Mouse (Mus musculus): Measurements from ENCODE around the gene Frrs1. TPM values are rescaled to one million over a fixed set of nuclear protein-coding genes. Genes with fewer than 3 reads are reported as not detected.

Gene Frrs1
- polyA plus RNA-seq, 1 experiment from 2014 or later: 9.4 TPM

GRCm38 (mm10) chr3:116848936-116849335, 10.3 kb upstream of the Frrs1 start:
- Histone ChIP-seq H3K36me3 (no peaks in the 10 kb centered on the region), H3K27ac (no peak overlapping the region), H3K9ac (replicated peaks) (no peak overlapping the region), H3K27me3 (no peaks in the 10 kb centered on the region), H3K4me3 (replicated peaks) (no peak overlapping the region), H3K4me1 (replicated peaks) (no peaks in the 10 kb centered on the region), H3K4me2 (no peak overlapping the region), H3K9me3 (no peaks in the 10 kb centered on the region)
- no peak for ATAC-seq (ENCODE audit: insufficient number of reproducible peaks, insufficient read depth, low FRiP score, low TSS enrichment, low read depth)
- WGBS: 85% methylated on average over 4 of the region's 4 CpGs

- no peak overlapping the region for H3K4me2 ChIP-seq
- H3K27ac ChIP-seq: no peak overlapping the region
- H3K36me3 ChIP-seq: no peaks in the 10 kb centered on the region
- no peak overlapping the region for H3K9ac ChIP-seq (replicated peaks)
- no peak for ATAC-seq (ENCODE audit: insufficient number of reproducible peaks, insufficient read depth, low FRiP score, low TSS enrichment, low read depth)
- no peaks in the 10 kb centered on the region for H3K4me1 ChIP-seq (replicated peaks)
- no peaks in the 10 kb centered on the region for H3K9me3 ChIP-seq
- no peak overlapping the region for H3K4me3 ChIP-seq (replicated peaks)
- 84% methylated on average over 1 of the region's 1 CpGs for WGBS
- no peaks in the 10 kb centered on the region for H3K27me3 ChIP-seq
Observed at GRCm38 (mm10) chr3:116850376-116850775, 8.9 kb upstream of the Frrs1 start.

GRCm38 (mm10) chr3:116852421-116852820, 6.8 kb upstream of the Frrs1 start:
- Histone ChIP-seq H3K27me3 (no peaks in the 10 kb centered on the region), H3K36me3 (no peaks in the 10 kb centered on the region), H3K9ac (replicated peaks) (no peak overlapping the region), H3K4me3 (replicated peaks) (no peak overlapping the region), H3K27ac (no peak overlapping the region), H3K4me1 (replicated peaks) (no peaks in the 10 kb centered on the region), H3K4me2 (no peak overlapping the region), H3K9me3 (no peaks in the 10 kb centered on the region)
- 90% methylated on average over 3 of the region's 3 CpGs for WGBS
- no peak for ATAC-seq (ENCODE audit: insufficient number of reproducible peaks, insufficient read depth, low FRiP score, low TSS enrichment, low read depth)

GRCm38 (mm10) chr3:116857611-116858010, 1.7 kb upstream of the Frrs1 start:
- WGBS: 69% methylated on average over 6 of the region's 6 CpGs
- Histone ChIP-seq H3K27ac (no peak overlapping the region), H3K4me3 (replicated peaks) (no peak overlapping the region), H3K27me3 (no peaks in the 10 kb centered on the region), H3K4me1 (replicated peaks) (0 out of 2 replicates have a peak, but pooled peaks cover 5% of the 10 kb centered on the region), H3K9ac (replicated peaks) (no peak overlapping the region), H3K9me3 (no peaks in the 10 kb centered on the region), H3K4me2 (no peak overlapping the region), H3K36me3 (no peaks in the 10 kb centered on the region)
- no peak for ATAC-seq (ENCODE audit: insufficient number of reproducible peaks, insufficient read depth, low FRiP score, low TSS enrichment, low read depth)

GRCm38 (mm10) chr3:116859752-116860151, 488 bp downstream of the Frrs1 start:
- H3K4me2 ChIP-seq: no peak overlapping the region
- H3K36me3 ChIP-seq: no peaks in the 10 kb centered on the region
- no peak for ATAC-seq (ENCODE audit: insufficient number of reproducible peaks, insufficient read depth, low FRiP score, low TSS enrichment, low read depth)
- H3K27ac ChIP-seq: no peak overlapping the region
- H3K9me3 ChIP-seq: no peaks in the 10 kb centered on the region
- H3K4me3 ChIP-seq (replicated peaks): no peak overlapping the region
- no peak overlapping the region for H3K9ac ChIP-seq (replicated peaks)
- 84% methylated on average over 5 of the region's 5 CpGs for WGBS
- no peaks in the 10 kb centered on the region for H3K27me3 ChIP-seq
- H3K4me1 ChIP-seq (replicated peaks): 0 out of 2 replicates have a peak, but pooled peaks cover 5% of the 10 kb centered on the region

GRCm38 (mm10) chr3:116860333-116861222, 1.3 kb downstream of the Frrs1 start:
- Histone ChIP-seq H3K4me1 (replicated peaks) (0 out of 2 replicates have a peak, but pooled peaks cover 5% of the 10 kb centered on the region), H3K27ac (no peak overlapping the region), H3K27me3 (no peaks in the 10 kb centered on the region), H3K4me3 (replicated peaks) (peak overlapping the region; percentile 50), H3K9me3 (no peaks in the 10 kb centered on the region), H3K36me3 (no peaks in the 10 kb centered on the region), H3K9ac (replicated peaks) (no peak overlapping the region), H3K4me2 (peak overlapping the region; percentile 71)
- 70% methylated on average over 19 of the region's 19 CpGs for WGBS
- ATAC-seq (ENCODE audit: insufficient number of reproducible peaks, insufficient read depth, low FRiP score, low TSS enrichment, low read depth): no peak

- Histone ChIP-seq H3K4me1 (replicated peaks) (0 out of 2 replicates have a peak, but pooled peaks cover 5% of the 10 kb centered on the region), H3K9ac (replicated peaks) (peak overlapping the region; percentile 61; the same call in 1 of the 2 replicates), H3K4me2 (peak overlapping the region; percentile 71), H3K9me3 (no peaks in the 10 kb centered on the region), H3K27me3 (no peaks in the 10 kb centered on the region), H3K36me3 (no peaks in the 10 kb centered on the region), H3K27ac (no peak overlapping the region), H3K4me3 (replicated peaks) (peak overlapping the region; percentile 50)
- 14% methylated on average over 4 of the region's 4 CpGs for WGBS
- 0 out of 2 replicates have a peak, but pooled peaks have one; percentile 33 for ATAC-seq (ENCODE audit: insufficient number of reproducible peaks, insufficient read depth, low FRiP score, low TSS enrichment, low read depth)
Observed at GRCm38 (mm10) chr3:116861223-116861539, 1.9 kb downstream of the Frrs1 start.

- Histone ChIP-seq H3K27me3 (no peaks in the 10 kb centered on the region), H3K4me2 (peak overlapping the region; percentile 71), H3K36me3 (no peaks in the 10 kb centered on the region), H3K27ac (peak overlapping the region; percentile 62; the same call in 1 of the 2 replicates), H3K9ac (replicated peaks) (peak overlapping the region; percentile 61), H3K9me3 (no peaks in the 10 kb centered on the region), H3K4me3 (replicated peaks) (peak overlapping the region; percentile 50), H3K4me1 (replicated peaks) (0 out of 2 replicates have a peak, but pooled peaks cover 5% of the 10 kb centered on the region)
- peak; percentile 86; the same call in 1 of the 2 replicates for ATAC-seq (ENCODE audit: insufficient number of reproducible peaks, insufficient read depth, low FRiP score, low TSS enrichment, low read depth)
- WGBS: 3% methylated on average over 25 of the region's 25 CpGs
Observed at GRCm38 (mm10) chr3:116861540-116862067, 2.3 kb downstream of the Frrs1 start.

GRCm38 (mm10) chr3:116862621-116863020, 3.4 kb downstream of the Frrs1 start:
- H3K27me3 ChIP-seq: no peaks in the 10 kb centered on the region
- 0 out of 2 replicates have a peak, but pooled peaks cover 5% of the 10 kb centered on the region for H3K4me1 ChIP-seq (replicated peaks)
- H3K9me3 ChIP-seq: no peaks in the 10 kb centered on the region
- 78% methylated on average over 1 of the region's 1 CpGs for WGBS
- no peak overlapping the region for H3K4me3 ChIP-seq (replicated peaks)
- no peak overlapping the region for H3K4me2 ChIP-seq
- H3K27ac ChIP-seq: no peak overlapping the region
- no peak for ATAC-seq (ENCODE audit: insufficient number of reproducible peaks, insufficient read depth, low FRiP score, low TSS enrichment, low read depth)
- H3K36me3 ChIP-seq: no peaks in the 10 kb centered on the region
- no peak overlapping the region for H3K9ac ChIP-seq (replicated peaks)

- H3K27me3 ChIP-seq: no peaks in the 10 kb centered on the region
- WGBS: 57% methylated on average over 5 of the region's 5 CpGs
- H3K9ac ChIP-seq (replicated peaks): no peak overlapping the region
- H3K4me1 ChIP-seq (replicated peaks): 0 out of 2 replicates have a peak, but pooled peaks cover 5% of the 10 kb centered on the region
- H3K36me3 ChIP-seq: no peaks in the 10 kb centered on the region
- ATAC-seq (ENCODE audit: insufficient number of reproducible peaks, insufficient read depth, low FRiP score, low TSS enrichment, low read depth): no peak
- no peak overlapping the region for H3K4me3 ChIP-seq (replicated peaks)
- no peak overlapping the region for H3K4me2 ChIP-seq
- no peaks in the 10 kb centered on the region for H3K9me3 ChIP-seq
- H3K27ac ChIP-seq: no peak overlapping the region
Observed at GRCm38 (mm10) chr3:116864421-116864820, 5.2 kb downstream of the Frrs1 start.

- ATAC-seq (ENCODE audit: insufficient number of reproducible peaks, insufficient read depth, low FRiP score, low TSS enrichment, low read depth): no peak
- H3K27me3 ChIP-seq: no peaks in the 10 kb centered on the region
- H3K9ac ChIP-seq (replicated peaks): no peak overlapping the region
- H3K9me3 ChIP-seq: no peaks in the 10 kb centered on the region
- H3K4me2 ChIP-seq: no peak overlapping the region
- 55% methylated on average over 1 of the region's 1 CpGs for WGBS
- H3K36me3 ChIP-seq: no peaks in the 10 kb centered on the region
- H3K27ac ChIP-seq: no peak overlapping the region
- no peak overlapping the region for H3K4me3 ChIP-seq (replicated peaks)
- peaks cover 6% of the 10 kb centered on the region for H3K4me1 ChIP-seq (replicated peaks)
Observed at GRCm38 (mm10) chr3:116865199-116865636, 6.0 kb downstream of the Frrs1 start.
